Mouse (Mus musculus) bone marrow, adult 2 months (tissue): Measurements from ENCODE around the gene Abcc9.

Source experiments
- CTCF ChIP-seq: fragments of 200-500 bp; IDR thresholded peaks from 2 replicates; pipeline ENCODE4 v1.5.1; 2011; ENCODE audit warnings: low read length, control low read depth; ENCODE audit not compliant: control insufficient read depth, insufficient read depth
- POLR2A ChIP-seq: fragments of 200-500 bp; IDR thresholded peaks from 2 replicates; pipeline ENCODE4 v1.6.1; 2011; ENCODE audit warnings: low read depth, mild to moderate bottlenecking, control low read depth, low read length, borderline replicate concordance; ENCODE audit not compliant: control insufficient read depth

GRCm38 (mm10) chr6:142717186-142717585 lies 15.1 kb upstream of the Abcc9 start:
- TF ChIP-seq CTCF, result no peak
- no peak for TF ChIP-seq POLR2A
